Mouse (Mus musculus): ENCODE measurements around the gene Catsper3. TPM values are rescaled to one million over a fixed set of nuclear protein-coding genes. Genes with fewer than 3 reads are reported as not detected.

The Catsper3 gene
- polyA plus RNA-seq, 1 experiment from 2014 or later = 0.18 TPM

DNA sequence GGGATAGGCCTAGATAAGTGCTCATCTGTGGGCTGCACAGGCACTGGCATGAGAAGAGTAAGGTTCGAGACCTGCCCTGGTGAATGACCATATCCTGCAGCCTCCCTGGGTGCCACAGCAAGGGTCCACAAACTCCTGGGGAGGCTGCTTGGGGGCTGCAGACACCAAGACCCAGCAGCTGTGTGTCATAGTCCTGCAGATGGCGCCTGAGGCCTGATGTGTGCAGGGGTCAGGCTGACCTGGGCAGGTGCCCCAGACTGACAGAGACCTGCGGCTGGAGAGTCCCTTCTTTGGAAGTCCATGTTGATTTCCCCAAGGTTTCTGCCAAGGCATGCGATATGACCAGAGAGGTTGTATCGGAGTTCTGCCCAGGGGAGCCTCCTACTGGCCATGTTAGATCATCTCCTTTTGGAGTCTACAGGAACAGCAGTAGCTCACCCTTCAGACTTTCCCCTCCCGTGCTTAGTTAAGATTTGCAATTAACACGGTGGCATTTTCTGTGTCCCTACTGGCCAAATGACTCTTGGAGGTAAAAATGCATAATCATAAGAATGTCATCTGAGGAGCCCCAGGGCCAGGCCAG is 24.8 kb downstream of the Catsper3 start:
- WGBS = 76% methylated on average over 7 of the region's 7 CpGs
- Histone ChIP-seq H3K36me3 (no peaks in the 10 kb centered on the region), H3K9me3 (no peaks in the 10 kb centered on the region), H3K27me3 (0 out of 2 replicates have a peak, but pooled peaks cover 4% of the 10 kb centered on the region), H3K4me1 (no peaks in the 10 kb centered on the region), H3K4me2 (replicated peaks) (no peak overlapping the region), H3K27ac (replicated peaks) (no peak overlapping the region), H3K4me3 (no peak overlapping the region), H3K9ac (replicated peaks) (no peak overlapping the region)
- no peak for ATAC-seq (ENCODE audit: low FRiP score, low read depth)

GRCm38 (mm10) chr13:55809707-55810106 is 25.3 kb downstream of the Catsper3 start:
- WGBS = 94% methylated on average over 10 of the region's 10 CpGs
- no peak overlapping the region for H3K4me2 ChIP-seq (replicated peaks)

DNA sequence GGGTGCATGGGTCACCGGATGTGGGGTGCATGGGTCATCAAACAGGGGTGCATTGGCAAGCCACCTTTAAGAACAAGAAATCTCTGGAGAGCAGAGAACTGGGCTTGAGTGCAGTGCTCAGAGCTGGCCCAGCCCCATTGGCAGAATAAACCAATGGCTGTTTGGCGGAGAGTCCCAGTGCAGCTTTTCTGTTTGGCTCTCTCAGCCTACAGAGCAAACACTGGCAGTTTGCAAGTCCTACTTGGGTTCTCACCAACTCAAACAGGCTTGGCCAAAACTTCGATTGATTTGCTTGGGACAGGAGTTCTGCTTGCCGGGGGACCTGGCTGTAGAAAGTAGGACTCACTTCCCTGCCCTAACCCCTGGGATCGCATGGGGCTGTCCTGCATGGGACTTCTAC is 26.6 kb downstream of the Catsper3 start:
- Histone ChIP-seq H3K27ac (replicated peaks) (no peak overlapping the region), H3K36me3 (no peaks in the 10 kb centered on the region), H3K4me1 (no peaks in the 10 kb centered on the region), H3K4me3 (no peak overlapping the region), H3K9ac (replicated peaks) (no peak overlapping the region), H3K4me2 (replicated peaks) (no peak overlapping the region), H3K27me3 (0 out of 2 replicates have a peak, but pooled peaks cover 4% of the 10 kb centered on the region), H3K9me3 (no peaks in the 10 kb centered on the region)
- WGBS = 82% methylated on average over 5 of the region's 5 CpGs
- no peak for ATAC-seq (ENCODE audit: low FRiP score, low read depth)

More at GRCm38 (mm10) chr13:55809707-55810106, 25.3 kb downstream of the Catsper3 start:
- H3K4me3 ChIP-seq = no peak overlapping the region
- H3K9me3 ChIP-seq = no peaks in the 10 kb centered on the region
- no peak overlapping the region for H3K27ac ChIP-seq (replicated peaks)
- no peaks in the 10 kb centered on the region for H3K36me3 ChIP-seq
- H3K27me3 ChIP-seq = 0 out of 2 replicates have a peak, but pooled peaks cover 4% of the 10 kb centered on the region
- H3K9ac ChIP-seq (replicated peaks) = no peak overlapping the region
- ATAC-seq (ENCODE audit: low FRiP score, low read depth) = no peak
- no peaks in the 10 kb centered on the region for H3K4me1 ChIP-seq

DNA sequence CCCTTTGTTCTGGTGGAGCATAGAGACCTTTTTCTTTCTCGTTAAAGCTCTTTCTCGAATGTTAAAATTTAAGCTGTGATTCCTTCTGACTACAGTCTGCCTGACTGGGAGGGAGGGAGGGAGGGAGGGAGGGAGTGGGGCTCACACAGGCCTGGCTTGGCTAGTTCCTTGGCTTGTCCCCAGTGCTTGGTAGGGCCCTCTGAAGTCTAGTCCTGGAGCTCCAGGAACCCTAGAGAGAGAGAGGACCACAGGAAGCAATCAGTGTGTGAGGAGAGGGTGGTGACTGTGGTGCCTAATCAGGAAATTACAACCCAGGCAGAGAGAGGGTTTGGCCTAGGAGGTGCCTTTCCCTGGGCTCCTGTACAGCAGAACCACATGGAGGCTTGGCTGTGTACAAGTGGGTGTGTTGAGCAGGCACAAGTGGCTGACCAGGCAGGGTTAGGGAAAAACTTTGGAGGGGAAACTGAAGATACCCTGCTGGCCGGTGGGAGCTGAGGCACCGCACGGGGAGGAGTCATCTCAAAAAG is 29.2 kb downstream of the Catsper3 start:
- H3K9ac ChIP-seq (replicated peaks) = no peak overlapping the region
- ATAC-seq (ENCODE audit: low FRiP score, low read depth) = no peak
- peaks cover 17% of the 10 kb centered on the region; the same call in 1 of the 2 replicates for H3K27me3 ChIP-seq
- no peak overlapping the region for H3K27ac ChIP-seq (replicated peaks)
- no peaks in the 10 kb centered on the region for H3K4me1 ChIP-seq
- H3K36me3 ChIP-seq = no peaks in the 10 kb centered on the region
- H3K4me3 ChIP-seq = no peak overlapping the region
- 58% methylated on average over 5 of the region's 5 CpGs for WGBS
- no peaks in the 10 kb centered on the region for H3K9me3 ChIP-seq
- H3K4me2 ChIP-seq (replicated peaks) = no peak overlapping the region

DNA sequence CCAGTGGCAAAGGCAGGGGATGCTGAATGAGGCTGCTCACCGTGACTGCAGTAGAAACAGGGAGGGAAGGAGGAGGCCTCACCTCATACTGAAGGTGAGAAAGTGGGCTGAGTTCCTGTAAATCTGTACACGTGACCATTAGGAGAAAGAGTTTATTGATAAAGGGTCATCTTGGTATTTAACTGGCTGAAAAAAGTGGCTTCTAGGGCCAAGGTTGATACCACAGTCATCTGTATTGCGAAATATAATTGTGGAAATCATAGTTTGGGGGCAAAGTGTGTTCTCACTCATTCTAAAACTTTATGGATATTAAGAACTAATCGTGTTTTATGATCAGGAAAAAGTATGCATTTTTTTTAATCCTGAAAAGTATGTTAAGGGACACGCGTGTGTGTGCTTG is 30.5 kb downstream of the Catsper3 start:
- 81% methylated on average over 6 of the region's 6 CpGs for WGBS
- no peak for ATAC-seq (ENCODE audit: low FRiP score, low read depth)
- peaks cover 16% of the 10 kb centered on the region; the same call in 1 of the 2 replicates for H3K27me3 ChIP-seq

GRCm38 (mm10) chr13:55822499-55822898 is 38.1 kb downstream of the Catsper3 start:
- Histone ChIP-seq H3K27ac (replicated peaks) (no peak overlapping the region), H3K27me3 (peaks cover 76% of the 10 kb centered on the region), H3K4me2 (replicated peaks) (no peak overlapping the region), H3K9ac (replicated peaks) (no peak overlapping the region), H3K36me3 (no peaks in the 10 kb centered on the region), H3K4me1 (peaks cover 15% of the 10 kb centered on the region), H3K9me3 (no peaks in the 10 kb centered on the region), H3K4me3 (no peak overlapping the region)
- 58% methylated on average over 5 of the region's 5 CpGs for WGBS
- no peak for ATAC-seq (ENCODE audit: low FRiP score, low read depth)

More for the DNA sequence above, 30.5 kb downstream of the Catsper3 start:
- Histone ChIP-seq H3K27ac (replicated peaks) (no peak overlapping the region), H3K9me3 (no peaks in the 10 kb centered on the region), H3K9ac (replicated peaks) (no peak overlapping the region), H3K4me3 (no peak overlapping the region), H3K4me1 (no peaks in the 10 kb centered on the region), H3K4me2 (replicated peaks) (no peak overlapping the region), H3K36me3 (no peaks in the 10 kb centered on the region)

DNA sequence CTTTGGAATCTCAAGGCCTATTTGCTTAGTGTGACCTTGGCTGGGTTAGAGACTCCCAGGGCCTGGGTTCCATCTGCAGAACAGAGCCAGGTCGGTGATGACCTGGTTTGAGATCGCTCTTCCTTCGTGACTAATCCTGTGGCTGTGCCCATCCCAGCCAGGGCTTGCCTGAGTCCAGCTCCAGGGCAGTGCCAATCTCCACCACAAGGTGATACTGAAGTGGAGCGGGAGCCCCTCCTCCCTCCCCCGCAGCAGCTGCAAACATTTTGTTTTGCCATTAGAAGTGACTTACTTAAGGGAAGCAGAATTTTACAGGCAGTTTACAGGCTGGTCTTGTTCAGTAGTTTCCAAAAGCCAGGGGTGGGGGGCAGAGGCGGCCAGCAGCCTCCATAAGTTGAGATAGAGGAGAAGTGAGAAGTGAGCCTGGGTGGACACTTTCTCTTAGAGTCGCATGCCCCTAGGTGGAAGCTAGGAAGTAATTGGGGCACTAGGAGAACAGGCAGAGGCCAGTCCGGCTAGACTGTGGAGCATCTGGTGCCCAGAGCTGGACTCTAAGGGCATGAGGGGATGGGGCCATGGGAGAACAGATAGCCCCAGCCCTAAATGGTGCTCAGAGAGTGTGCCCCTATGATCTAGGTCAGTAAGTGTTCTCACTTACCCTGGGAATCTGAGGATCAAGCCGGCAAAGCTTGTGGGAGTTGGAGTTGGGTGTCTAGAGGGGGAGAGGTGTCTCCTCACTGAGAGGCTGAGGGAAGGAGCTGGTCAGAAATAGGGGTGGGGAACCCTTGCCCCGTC is 40.0 kb downstream of the Catsper3 start:
- no peaks in the 10 kb centered on the region for H3K36me3 ChIP-seq
- ATAC-seq (ENCODE audit: low FRiP score, low read depth) = no peak

DNA sequence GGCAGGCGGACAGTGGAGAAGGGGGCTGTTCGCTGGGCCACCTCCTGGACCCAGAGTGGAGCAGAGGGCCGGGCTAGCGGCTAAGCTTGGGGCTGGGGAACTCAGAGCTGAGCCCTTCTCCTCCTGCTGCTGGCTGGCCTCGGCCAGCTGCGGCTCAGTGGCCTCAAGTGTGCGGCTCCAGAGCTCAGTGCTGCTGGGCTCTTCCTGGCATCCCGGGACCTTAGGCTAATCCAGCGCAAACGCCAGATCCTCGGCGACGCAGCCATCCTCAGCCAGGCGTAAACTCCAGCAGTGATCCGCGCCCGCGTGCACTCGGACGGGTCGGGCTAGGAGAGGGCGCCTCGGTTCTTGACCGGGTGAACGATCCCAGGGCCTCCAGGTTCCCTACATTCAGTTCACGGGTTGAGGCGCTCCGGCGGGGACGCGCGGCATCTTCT is 40.9 kb downstream of the Catsper3 start:
- Histone ChIP-seq H3K4me2 (replicated peaks) (peak overlapping the region; percentile 26), H3K4me3 (peak overlapping the region; percentile 14), H3K4me1 (peaks cover 24% of the 10 kb centered on the region), H3K27ac (replicated peaks) (no peak overlapping the region), H3K9ac (replicated peaks) (no peak overlapping the region; the same call in 1 of the 2 replicates), H3K36me3 (no peaks in the 10 kb centered on the region), H3K27me3 (peaks cover 91% of the 10 kb centered on the region), H3K9me3 (no peaks in the 10 kb centered on the region)
- peak; percentile 27; the same call in 1 of the 2 replicates for ATAC-seq (ENCODE audit: low FRiP score, low read depth)
- under 1% methylated on average over 32 of the region's 32 CpGs for WGBS

More for the DNA sequence above, 40.0 kb downstream of the Catsper3 start:
- no peak overlapping the region for H3K9ac ChIP-seq (replicated peaks)
- H3K4me1 ChIP-seq = peaks cover 21% of the 10 kb centered on the region
- no peaks in the 10 kb centered on the region for H3K9me3 ChIP-seq
- H3K27me3 ChIP-seq = peaks cover 84% of the 10 kb centered on the region
- WGBS = 8% methylated on average over 10 of the region's 10 CpGs
- no peak overlapping the region for H3K4me2 ChIP-seq (replicated peaks)
- H3K4me3 ChIP-seq = no peak overlapping the region
- no peak overlapping the region for H3K27ac ChIP-seq (replicated peaks)

GRCm38 (mm10) chr13:55826008-55826671 is 41.8 kb downstream of the Catsper3 start:
- ATAC-seq (ENCODE audit: low FRiP score, low read depth) = no peak
- H3K4me3 ChIP-seq = no peak overlapping the region
- no peak overlapping the region for H3K9ac ChIP-seq (replicated peaks)
- peaks cover 93% of the 10 kb centered on the region for H3K27me3 ChIP-seq
- H3K36me3 ChIP-seq = no peaks in the 10 kb centered on the region
- no peaks in the 10 kb centered on the region for H3K9me3 ChIP-seq
- 0 out of 2 replicates have a peak overlapping the region, but pooled peaks have one; percentile 15 for H3K4me2 ChIP-seq (replicated peaks)
- no peak overlapping the region for H3K27ac ChIP-seq (replicated peaks)
- under 1% methylated on average over 56 of the region's 56 CpGs for WGBS
- H3K4me1 ChIP-seq = peaks cover 33% of the 10 kb centered on the region

- no peak overlapping the region for H3K4me2 ChIP-seq (replicated peaks)
- H3K27me3 ChIP-seq = peaks cover 93% of the 10 kb centered on the region
- H3K36me3 ChIP-seq = no peaks in the 10 kb centered on the region
- no peak overlapping the region for H3K4me3 ChIP-seq
- H3K27ac ChIP-seq (replicated peaks) = no peak overlapping the region
- H3K9me3 ChIP-seq = no peaks in the 10 kb centered on the region
- ATAC-seq (ENCODE audit: low FRiP score, low read depth) = no peak
- peaks cover 42% of the 10 kb centered on the region for H3K4me1 ChIP-seq
- WGBS = 2% methylated on average over 13 of the region's 13 CpGs
- H3K9ac ChIP-seq (replicated peaks) = no peak overlapping the region
These were observed 42.7 kb downstream of the Catsper3 start for GRCm38 (mm10) chr13:55826796-55827678.

DNA sequence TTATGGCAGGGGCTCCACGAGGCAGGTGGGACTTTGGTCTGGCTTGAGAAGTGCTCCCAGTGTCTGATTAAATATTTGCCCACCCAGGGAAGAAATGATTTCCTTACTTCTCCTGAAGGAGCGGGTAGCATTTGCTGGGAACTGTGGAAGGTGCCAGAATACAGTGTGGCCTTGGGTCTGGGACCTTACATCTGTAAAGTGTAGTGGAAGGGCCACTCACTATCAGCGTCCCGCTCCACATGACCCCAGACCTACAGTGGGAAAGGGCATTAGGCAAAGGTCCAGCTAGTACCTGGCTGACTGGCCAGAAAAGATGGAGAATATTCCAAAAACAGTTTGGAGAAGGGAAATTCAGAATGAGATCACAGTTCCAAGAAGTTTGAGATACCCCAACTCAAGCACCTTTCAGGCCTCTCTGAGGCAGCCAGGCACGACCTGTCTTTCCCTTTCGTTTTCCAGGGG is 43.3 kb downstream of the Catsper3 start:
- H3K27me3 ChIP-seq = peaks cover 93% of the 10 kb centered on the region
- no peak for ATAC-seq (ENCODE audit: low FRiP score, low read depth)
- peaks cover 42% of the 10 kb centered on the region for H3K4me1 ChIP-seq
- under 1% methylated on average over 6 of the region's 6 CpGs for WGBS
- no peaks in the 10 kb centered on the region for H3K9me3 ChIP-seq
- no peak overlapping the region for H3K4me3 ChIP-seq
- H3K4me2 ChIP-seq (replicated peaks) = no peak overlapping the region
- no peak overlapping the region for H3K27ac ChIP-seq (replicated peaks)
- no peak overlapping the region for H3K9ac ChIP-seq (replicated peaks)
- no peaks in the 10 kb centered on the region for H3K36me3 ChIP-seq

All from midbrain, embryonic 12.5 days (tissue).